Comparison of ENCODE assay signal across 13 mouse cellular contexts in genomic region chr13:51221425-51222160, GRCm38 (mm10). TPM values are rescaled to one million over a fixed set of nuclear protein-coding genes. Genes with fewer than 3 reads are reported as not detected.
DNase-seq lines count a peak whose midpoint lies in the region; ATAC-seq and TF ChIP-seq lines count a peak whose summit lies in the region.
"Had no signal": no experiment of that assay in that cellular context is flagged by ENCODE, and none has a peak within 500 bp of the region (broad histone marks: within the 10 kb centered on the region; RNA-seq: fewer than 3 reads in every experiment).

No protein-coding gene starts in this region.

- peak; percentile 42 to 80 for DNase-seq in adrenal gland, adult (ENCODE audit: inconsistent age in 2 of 2, low spot score in 1 of 2)
- DNase-seq in adrenal gland, postnatal 4 days (ENCODE audit: low spot score in 2 of 2) = no peak
- peak; percentile 52 for DNase-seq in kidney, postnatal 0 days (ENCODE audit: low spot score)
- DNase-seq in kidney, postnatal 14 days = no peak
- DNase-seq in embryo, embryonic 11 days = peak; percentile 60
- peak; percentile 85 for DNase-seq in limb, embryonic 14.5 days (ENCODE audit: low spot score)
- no peak for DNase-seq in left cerebral cortex, adult 2 months (ENCODE audit: extremely low spot score in 1 of 2, low spot score in 2 of 2)
- DNase-seq in heart, adult 8-10 months (ENCODE audit: low spot score) = no peak
- DNase-seq: cerebellum, adult 11-12 months; kidney, adult 2 months; right cerebral cortex, adult 18-20 months had no signal

- no peaks in the 10 kb centered on the region for H3K9me3 ChIP-seq in kidney, postnatal 0 days (replicated peaks; ENCODE audit: low read length)
- no peaks in the 10 kb centered on the region for H3K9me3 ChIP-seq in limb, embryonic 14.5 days (ENCODE audit: control insufficient read depth, low read length)
- H3K9me3 ChIP-seq: midbrain, embryonic 15.5 days had no signal

- H3K27ac ChIP-seq in kidney, postnatal 0 days = peak overlapping the region; percentile 25; the same call in 1 of the 2 replicates
- peak overlapping the region; percentile 84 for H3K27ac ChIP-seq in limb, embryonic 14.5 days (replicated peaks; ENCODE audit: low read depth, low read length)
- no peak overlapping the region for H3K27ac ChIP-seq in left cerebral cortex, adult 2 months
- H3K27ac ChIP-seq: midbrain, embryonic 15.5 days had no signal

- no peak overlapping the region for H3K9ac ChIP-seq in kidney, postnatal 0 days (ENCODE audit: low read depth, low read length)
- H3K9ac ChIP-seq in limb, embryonic 14.5 days (ENCODE audit: low read depth, low read length, severe bottlenecking) = no peak overlapping the region
- H3K9ac ChIP-seq: midbrain, embryonic 15.5 days had no signal

- H3K4me2 ChIP-seq in kidney, postnatal 0 days (ENCODE audit: low read length) = no peak overlapping the region
- peak overlapping the region; percentile 1; the same call in 1 of the 2 replicates for H3K4me2 ChIP-seq in limb, embryonic 14.5 days (replicated peaks; ENCODE audit: low read depth, low read length, severe bottlenecking)
- H3K4me2 ChIP-seq: liver, embryonic 11.5 days; midbrain, embryonic 15.5 days had no signal

- no peak overlapping the region for H3K4me3 ChIP-seq in kidney, postnatal 0 days (replicated peaks; ENCODE audit: low read depth, low read length)
- H3K4me3 ChIP-seq in limb, embryonic 14.5 days (replicated peaks; ENCODE audit: low read length) = no peak overlapping the region
- no peak overlapping the region for H3K4me3 ChIP-seq in left cerebral cortex, adult 2 months
- H3K4me3 ChIP-seq: midbrain, embryonic 15.5 days had no signal

- intact Hi-C loops in left cerebral cortex, adult 2 months (cut with DNase I) = no loop called here

- no peak for TF ChIP-seq POLR2A in limb, embryonic 14.5 days (IDR thresholded peaks at IDR 0.05; ENCODE audit: borderline replicate concordance, extremely low read depth, insufficient read depth, insufficient read length)

- TF ChIP-seq CTCF in kidney, postnatal 0 days (IDR thresholded peaks at IDR 0.05; ENCODE audit: low read depth) = no peak
- no peak for TF ChIP-seq CTCF in left cerebral cortex, adult 2 months (IDR thresholded peaks at IDR 0.05)

- no peaks in the 10 kb centered on the region for H3K36me3 ChIP-seq in kidney, postnatal 0 days (ENCODE audit: insufficient read depth, low read length)
- H3K36me3 ChIP-seq in limb, embryonic 14.5 days (ENCODE audit: control insufficient read depth, insufficient read depth, low read length) = no peaks in the 10 kb centered on the region
- H3K36me3 ChIP-seq: midbrain, embryonic 15.5 days had no signal

- WGBS in kidney, postnatal 0 days = 31% methylated on average over 12 of the region's 12 CpGs
- WGBS in limb, embryonic 14.5 days = 14% methylated on average over 12 of the region's 12 CpGs

- ATAC-seq in kidney, postnatal 0 days (replicated peaks; ENCODE audit: low FRiP score, low read depth) = no peak
- peak; percentile 82 for ATAC-seq in limb, embryonic 14.5 days (ENCODE audit: low FRiP score, low read depth)
- ATAC-seq: midbrain, embryonic 15.5 days had no signal

- peaks cover 16% of the 10 kb centered on the region; the same call in 1 of the 2 replicates for H3K4me1 ChIP-seq in kidney, postnatal 0 days (replicated peaks; ENCODE audit: insufficient read depth, low read length)
- peaks cover 35% of the 10 kb centered on the region for H3K4me1 ChIP-seq in limb, embryonic 14.5 days (ENCODE audit: control insufficient read depth, insufficient read depth, low read length)
- H3K4me1 ChIP-seq: midbrain, embryonic 15.5 days had no signal

- H3K27me3 ChIP-seq in kidney, postnatal 0 days (ENCODE audit: insufficient read depth, low read length) = no peaks in the 10 kb centered on the region
- no peaks in the 10 kb centered on the region for H3K27me3 ChIP-seq in limb, embryonic 14.5 days (ENCODE audit: control insufficient read depth, insufficient read depth, low read length)
- H3K27me3 ChIP-seq: midbrain, embryonic 15.5 days had no signal

RNA-seq across cellular contexts. Expression of gene Nxnl2, which starts 50.8 kb away (rescaled TPM):
- 1 to 10 TPM; 1.2 to 1.4 TPM for total RNA-seq in adrenal gland, postnatal 4 days (2021)
- polyA plus RNA-seq in kidney, postnatal 0 days (2015; fragmentation: Nextera tagmentation; extraction: Ambion mirVana) = 2.3 and 2.5 TPM in 2 replicates
- polyA plus RNA-seq in limb, embryonic 14.5 days (2012; rRNA removed) = 7.6 and 7.8 TPM in 2 replicates
- 5.2 and 7.3 TPM in 2 replicates for polyA plus RNA-seq in limb, embryonic 14.5 days (2014; fragmentation: Nextera tagmentation; extraction: Ambion mirVana)
- under 1 TPM in 1 of 2 experiments, not detected in 1; 0.44 TPM for total RNA-seq in left cerebral cortex, adult 2 months (2021)
- total RNA-seq in heart, adult 8-10 months (2022) = under 1 TPM in 3 of 4 experiments, not detected in 1; 0.28 to 0.47 (median 0.34) TPM

Comparison
In these comparisons a context has a peak if more than half of its experiments do, and no peak if none do; other contexts are left out.
1. DNase-seq: peak in adrenal gland, adult (2 of 2), kidney, postnatal 0 days (single experiment), embryo, embryonic 11 days (single experiment) and limb, embryonic 14.5 days (single experiment); none in adrenal gland, postnatal 4 days (0 of 2), kidney, postnatal 14 days (single experiment), left cerebral cortex, adult 2 months (0 of 2) and heart, adult 8-10 months (single experiment).